Mouse (Mus musculus) MEL (cell line): Measurements from ENCODE around the gene Slc24a1.

Experiments
- CTCF ChIP-seq, 3 experiments: IDR thresholded peaks in 2 of 3; conservative IDR thresholded peaks in 1 of 3; 2 replicates each; pipeline ENCODE4 v1.5.1; 2011 to 2012; ENCODE audit warnings: low read length in 3 of 3, low read depth in 2 of 3, mild to moderate bottlenecking in 2 of 3, improper control_type of control experiment in 1 of 3, inconsistent platforms in 1 of 3, mixed read lengths in 1 of 3, moderate library complexity in 1 of 3; ENCODE audit not compliant: control insufficient read depth in 1 of 3, insufficient read depth in 1 of 3, poor library complexity in 1 of 3, severe bottlenecking in 1 of 3
- ETS1 ChIP-seq: IDR thresholded peaks from 2 replicates; pipeline ENCODE4 v1.6.1; 2012; ENCODE audit warnings: low read depth, mild to moderate bottlenecking, inconsistent platforms, low read length, improper control_type of control experiment, moderate library complexity
- POLR2AphosphoS2 ChIP-seq: IDR thresholded peaks from 2 replicates; pipeline ENCODE4 v1.6.1; 2011; ENCODE audit warnings: low read length, improper control_type of control experiment
- RAD21 ChIP-seq: IDR thresholded peaks from 2 replicates; pipeline ENCODE4 v1.6.1; 2011; ENCODE audit warnings: mild to moderate bottlenecking, low read depth, low read length, improper control_type of control experiment
- USF2 ChIP-seq, 2 experiments: IDR thresholded peaks; 2 replicates each; pipeline ENCODE4 v1.6.1; 2011 to 2012; ENCODE audit warnings: improper control_type of control experiment in 2 of 2, low read length in 2 of 2, borderline replicate concordance in 1 of 2, inconsistent platforms in 1 of 2, low read depth in 1 of 2, mild to moderate bottlenecking in 1 of 2; ENCODE audit not compliant: insufficient read depth in 1 of 2

- no peak for TF ChIP-seq ETS1
- no peak for TF ChIP-seq CTCF (IDR thresholded peaks at IDR 0.05 in 2 of 3, conservative IDR thresholded peaks at IDR 0.05 in 1 of 3; ENCODE audit: control insufficient read depth in 1 of 3, insufficient read depth in 1 of 3, low read depth in 2 of 3, low read length in 3 of 3, poor library complexity in 1 of 3, severe bottlenecking in 1 of 3)
- no peak for TF ChIP-seq USF2 (IDR thresholded peaks at IDR 0.05; ENCODE audit: borderline replicate concordance in 1 of 2, insufficient read depth in 1 of 2, low read depth in 1 of 2, low read length in 2 of 2)
- no peak for TF ChIP-seq POLR2AphosphoS2
- no peak for TF ChIP-seq RAD21
Observed at GRCm38 (mm10) chr9:64914629-64915028, 36.8 kb downstream of the Slc24a1 start.
